Mouse (Mus musculus) left cerebral cortex, adult 18-20 months (tissue): ENCODE measurements around the gene Clec2d. TPM values are rescaled to one million over a fixed set of nuclear protein-coding genes. Genes with fewer than 3 reads are reported as not detected.

Experiments
- DNase-seq, 2 experiments: peaks; one replicate each; pipeline ENCODE4 v3.0.0; 2021 to 2022; ENCODE audit warnings: low spot score in 2 of 2, mixed read lengths in 1 of 2
- microRNA-seq, 2 experiments: library from miRNA; unstranded; fragments of <30 nt; microRNA quantifications; one replicate each; pipeline ENCODE4 v1.2.0; 2021
- total RNA-seq, 2 experiments: library from RNA; stranded (reverse); gene quantifications; 2 replicates each; pipeline ENCODE4 v1.2.3; 2021

Gene Clec2d
- total RNA-seq, 2 experiments from 2014 or later: 6.2 to 8.1 TPM

- DNase-seq: no peak
Measured at GRCm38 (mm10) chr6:129222188-129222800, 41.9 kb downstream of the Clec2d start.

GRCm38 (mm10) chr6:129223611-129224010 is 43.2 kb downstream of the Clec2d start:
- DNase-seq: no peak

GRCm38 (mm10) chr6:129224090-129224489 is 43.7 kb downstream of the Clec2d start:
- DNase-seq: no peak

GRCm38 (mm10) chr6:129225078-129225477 is 44.7 kb downstream of the Clec2d start:
- no peak for DNase-seq

GRCm38 (mm10) chr6:129228935-129229773 is 48.7 kb downstream of the Clec2d start:
- DNase-seq: no peak

GRCm38 (mm10) chr6:129229774-129230578 is 49.6 kb downstream of the Clec2d start:
- no peak for DNase-seq

- no peak for DNase-seq
Measured at GRCm38 (mm10) chr6:129232005-129232841, 51.8 kb downstream of the Clec2d start.

- DNase-seq: no peak
Measured at GRCm38 (mm10) chr6:129232842-129233205, 52.4 kb downstream of the Clec2d start.

GRCm38 (mm10) chr6:129233366-129233954 is 53.0 kb downstream of the Clec2d start:
- no peak for DNase-seq

GRCm38 (mm10) chr6:129233955-129234369 is 53.5 kb downstream of the Clec2d start:
- no peak for DNase-seq

- no peak for DNase-seq
Measured at GRCm38 (mm10) chr6:129234456-129235360, 54.3 kb downstream of the Clec2d start.

GRCm38 (mm10) chr6:129235855-129236461 is 55.5 kb downstream of the Clec2d start:
- no peak for DNase-seq

Small RNA genes lying within 50 kb of the gene (microRNA-seq; reads per million reads assigned to microRNA genes)
- gene Gm27514: 0 reads per million in 2 experiments

Other genes starting within 250 kb of the Clec2d start
- gene Clec2g, start 246.2 kb upstream of the Clec2d start, total RNA-seq: not detected
- not detected for gene Klrb1f, start 134.7 kb upstream of the Clec2d start, total RNA-seq
- not detected for gene Clec2e, start 79.7 kb upstream of the Clec2d start, total RNA-seq
- gene Cd69, start 94.8 kb downstream of the Clec2d start, total RNA-seq: not detected
- gene 4922502D21Rik, start 151.2 kb downstream of the Clec2d start, total RNA-seq: not detected
- under 1 TPM; 0.23 to 0.28 TPM for gene Clec12a, start 162.1 kb downstream of the Clec2d start, total RNA-seq
- not detected for gene Clec12b, start 205.3 kb downstream of the Clec2d start, total RNA-seq
- under 1 TPM in 1 of 2 experiments, not detected in 1; 0.72 TPM for gene Clec1b, start 216.7 kb downstream of the Clec2d start, total RNA-seq
- not detected for gene Clec9a, start 228.2 kb downstream of the Clec2d start, total RNA-seq